Mouse (Mus musculus) liver (tissue): ENCODE measurements around the gene Mus81.
"Not testable (repeated sequence)": the region's sequence is repeated elsewhere in the genome, so short reads cannot be mapped to it uniquely, and the experiment has no call there.

Experiments used
- DNase-seq: peaks from one replicate; pipeline ENCODE4 v3.0.0-alpha.2; 2020; ENCODE audit warnings: mixed read lengths

Mus81 gene

GRCm38 (mm10) chr19:5487768-5488550, at the start of gene Mus81:
Gene Mus81 (minus strand): TSS chr19:5488402.
- DNase-seq = peak; percentile 96

- DNase-seq = no peak
Measured at GRCm38 (mm10) chr19:5532520-5532919, 44.3 kb upstream of the Mus81 start.

- DNase-seq = no peak
Measured at GRCm38 (mm10) chr19:5530138-5530524, 41.9 kb upstream of the Mus81 start.

GRCm38 (mm10) chr19:5529325-5530137, 41.3 kb upstream of the Mus81 start:
- DNase-seq = peak; percentile 95

GRCm38 (mm10) chr19:5525204-5525603, 37.0 kb upstream of the Mus81 start:
- DNase-seq = no peak

GRCm38 (mm10) chr19:5518721-5519120, 30.5 kb upstream of the Mus81 start:
- DNase-seq = no peak

- DNase-seq = no peak
Measured at GRCm38 (mm10) chr19:5516906-5517505, 28.8 kb upstream of the Mus81 start.

GRCm38 (mm10) chr19:5515840-5516777, 27.9 kb upstream of the Mus81 start:
- no peak for DNase-seq

- DNase-seq = no peak
Measured at GRCm38 (mm10) chr19:5513005-5513349, 24.8 kb upstream of the Mus81 start.

- peak; percentile 44 for DNase-seq
Measured at GRCm38 (mm10) chr19:5512091-5513004, 24.1 kb upstream of the Mus81 start.

- peak; percentile 32 for DNase-seq
Measured at GRCm38 (mm10) chr19:5511074-5511632, 23.0 kb upstream of the Mus81 start.

- peak; percentile 98 for DNase-seq
Measured at GRCm38 (mm10) chr19:5510031-5511026, 22.1 kb upstream of the Mus81 start, which contains the start of gene Snx32. Gene Snx32 (minus strand): TSS chr19:5510538.

- DNase-seq = no peak
Measured at GRCm38 (mm10) chr19:5503687-5504086, 15.5 kb upstream of the Mus81 start, which contains the start of gene 1700020D05Rik. Gene 1700020D05Rik (minus strand): TSS chr19:5503787.

- DNase-seq = no peak
Measured at GRCm38 (mm10) chr19:5500330-5500875, 12.2 kb upstream of the Mus81 start.

GRCm38 (mm10) chr19:5496052-5496370, 7.8 kb upstream of the Mus81 start:
- no peak for DNase-seq

- no peak for DNase-seq
Measured at GRCm38 (mm10) chr19:5495353-5496051, 7.3 kb upstream of the Mus81 start.

- no peak for DNase-seq
Measured at GRCm38 (mm10) chr19:5494314-5494713, 6.1 kb upstream of the Mus81 start.

GRCm38 (mm10) chr19:5493301-5493721, 5.1 kb upstream of the Mus81 start:
- not testable (repeated sequence) for DNase-seq

- DNase-seq = no peak
Measured at GRCm38 (mm10) chr19:5492641-5493040, 4.4 kb upstream of the Mus81 start.
